Mouse (Mus musculus) midbrain, embryonic 11.5 days (tissue): ENCODE measurements at regions not wholly inside any gene's neighbourhood (a gene's known extent, or its start where the extent isn't known, plus 50 kb on each side); places are given as distances from the start of the nearest gene placed in this dataset.

Experiments
- ATAC-seq: fragments of 200-750 bp; cut with Nextera tagmentation; 2 replicates; pipeline ENCODE4 v1.8.0; 2017; ENCODE audit warnings: moderate TSS enrichment, moderate library complexity; ENCODE audit not compliant: low FRiP score
- DNase-seq: peaks from one replicate; pipeline ENCODE4 v3.0.0; 2015; ENCODE audit warnings: low spot score; ENCODE audit errors: missing footprints
- H3K27ac ChIP-seq: fragments of 300-500 bp; sonication (generic); 2 replicates; pipeline ENCODE4 v1.5.1; 2014; ENCODE audit warnings: low read depth, low read length
- H3K27me3 ChIP-seq: fragments of 300-500 bp; sonication (generic); 2 replicates; pipeline ENCODE4 v1.6.1; 2014; ENCODE audit warnings: mild to moderate bottlenecking, low read length, moderate library complexity, mixed read lengths; ENCODE audit not compliant: control insufficient read depth, insufficient read depth
- H3K36me3 ChIP-seq: fragments of 300-500 bp; sonication (generic); 2 replicates; pipeline ENCODE4 v1.6.1; 2014; ENCODE audit warnings: mild to moderate bottlenecking, low read length, moderate library complexity, mixed read lengths; ENCODE audit not compliant: control insufficient read depth, insufficient read depth
- H3K4me1 ChIP-seq: fragments of 300-500 bp; sonication (generic); 2 replicates; pipeline ENCODE4 v1.6.1; 2014; ENCODE audit warnings: low read length; ENCODE audit not compliant: control insufficient read depth, insufficient read depth
- H3K4me2 ChIP-seq: fragments of 300-500 bp; sonication (generic); 2 replicates; pipeline ENCODE4 v1.6.1; 2014; ENCODE audit warnings: mild to moderate bottlenecking, moderate library complexity
- H3K4me3 ChIP-seq: fragments of 300-500 bp; sonication (generic); 2 replicates; pipeline ENCODE4 v1.5.1; 2014; ENCODE audit warnings: low read depth, low read length
- H3K9ac ChIP-seq: fragments of 300-500 bp; sonication (generic); 2 replicates; pipeline ENCODE4 v1.6.1; 2014; ENCODE audit warnings: low read length
- H3K9me3 ChIP-seq: fragments of 300-500 bp; sonication (generic); 2 replicates; pipeline ENCODE4 v1.6.1; 2016; ENCODE audit warnings: low read length; ENCODE audit not compliant: control insufficient read depth
- WGBS: fragments of 180-500 bp; shearing (Covaris S2); extraction: QIAGEN DNeasy Blood & Tissue Kit; methylation state at CpG from one replicate; pipeline ENCODE4 v1.1.7; 2014; 5-methylcytosine and 5-hydroxymethylcytosine counted together

- Histone ChIP-seq H3K36me3 (no peaks in the 10 kb centered on the region), H3K9ac (no peak overlapping the region), H3K4me2 (no peak overlapping the region), H3K4me1 (no peaks in the 10 kb centered on the region), H3K4me3 (no peak overlapping the region), H3K27ac (no peak overlapping the region), H3K9me3 (no peaks in the 10 kb centered on the region), H3K27me3 (no peaks in the 10 kb centered on the region)
- WGBS = 82% methylated on average over 8 of the region's 8 CpGs
- DNase-seq (peak; percentile 53), ATAC-seq (no peak)
Observed at GRCm38 (mm10) chr4:95463082-95463825, 94.1 kb upstream of the Fggy start.

GRCm38 (mm10) chr4:95466647-95467046 is 90.7 kb upstream of the Fggy start:
- H3K27ac ChIP-seq = no peak overlapping the region
- H3K36me3 ChIP-seq = no peaks in the 10 kb centered on the region
- H3K4me1 ChIP-seq = no peaks in the 10 kb centered on the region
- no peaks in the 10 kb centered on the region for H3K9me3 ChIP-seq
- ATAC-seq = no peak
- no peak overlapping the region for H3K4me2 ChIP-seq
- H3K27me3 ChIP-seq = no peaks in the 10 kb centered on the region
- no peak overlapping the region for H3K9ac ChIP-seq
- no peak overlapping the region for H3K4me3 ChIP-seq
- WGBS = 70% methylated on average over 2 of the region's 2 CpGs
- DNase-seq = no peak

GRCm38 (mm10) chr4:95467526-95467925 is 89.8 kb upstream of the Fggy start:
- WGBS = 84% methylated on average over 2 of the region's 2 CpGs
- no peaks in the 10 kb centered on the region for H3K27me3 ChIP-seq
- no peaks in the 10 kb centered on the region for H3K36me3 ChIP-seq
- H3K27ac ChIP-seq = no peak overlapping the region
- H3K9ac ChIP-seq = no peak overlapping the region
- peak; percentile 79 for DNase-seq
- no peak overlapping the region for H3K4me2 ChIP-seq
- ATAC-seq = no peak
- H3K4me1 ChIP-seq = no peaks in the 10 kb centered on the region
- H3K9me3 ChIP-seq = no peaks in the 10 kb centered on the region
- H3K4me3 ChIP-seq = no peak overlapping the region

- 78% methylated on average over 5 of the region's 5 CpGs for WGBS
- no peak overlapping the region for H3K27ac ChIP-seq
- DNase-seq (peak; percentile 26), ATAC-seq (no peak)
- H3K4me1 ChIP-seq = no peaks in the 10 kb centered on the region
- no peaks in the 10 kb centered on the region for H3K27me3 ChIP-seq
- no peak overlapping the region for H3K4me2 ChIP-seq
- no peak overlapping the region for H3K4me3 ChIP-seq
- no peaks in the 10 kb centered on the region for H3K9me3 ChIP-seq
- no peak overlapping the region for H3K9ac ChIP-seq
- H3K36me3 ChIP-seq = no peaks in the 10 kb centered on the region
Observed at GRCm38 (mm10) chr4:95474726-95475406, 82.4 kb upstream of the Fggy start.

- H3K36me3 ChIP-seq = no peaks in the 10 kb centered on the region
- H3K27ac ChIP-seq = no peak overlapping the region
- H3K4me2 ChIP-seq = no peak overlapping the region
- H3K9me3 ChIP-seq = no peaks in the 10 kb centered on the region
- DNase-seq = peak; percentile 73
- H3K4me3 ChIP-seq = no peak overlapping the region
- WGBS = 77% methylated on average over 12 of the region's 12 CpGs
- H3K27me3 ChIP-seq = no peaks in the 10 kb centered on the region
- H3K9ac ChIP-seq = no peak overlapping the region
- ATAC-seq = no peak
- H3K4me1 ChIP-seq = no peaks in the 10 kb centered on the region
Observed at GRCm38 (mm10) chr4:95476071-95476724, 81.1 kb upstream of the Fggy start.

GRCm38 (mm10) chr4:95483571-95483970 is 73.7 kb upstream of the Fggy start:
- Histone ChIP-seq H3K9ac (no peak overlapping the region), H3K9me3 (no peaks in the 10 kb centered on the region), H3K4me1 (no peaks in the 10 kb centered on the region), H3K4me3 (no peak overlapping the region), H3K27me3 (no peaks in the 10 kb centered on the region), H3K36me3 (no peaks in the 10 kb centered on the region), H3K27ac (no peak overlapping the region), H3K4me2 (no peak overlapping the region)
- 77% methylated on average over 6 of the region's 6 CpGs for WGBS
- DNase-seq (peak; percentile 68), ATAC-seq (no peak)

GRCm38 (mm10) chr4:95487323-95487722 is 70.0 kb upstream of the Fggy start:
- 91% methylated on average over 7 of the region's 7 CpGs for WGBS
- H3K36me3 ChIP-seq = no peaks in the 10 kb centered on the region
- H3K4me3 ChIP-seq = no peak overlapping the region
- H3K4me1 ChIP-seq = no peaks in the 10 kb centered on the region
- no peaks in the 10 kb centered on the region for H3K9me3 ChIP-seq
- no peaks in the 10 kb centered on the region for H3K27me3 ChIP-seq
- H3K27ac ChIP-seq = no peak overlapping the region
- ATAC-seq (no peak), DNase-seq (peak; percentile 59)
- no peak overlapping the region for H3K4me2 ChIP-seq
- no peak overlapping the region for H3K9ac ChIP-seq

GRCm38 (mm10) chr4:95487969-95488368 is 69.3 kb upstream of the Fggy start:
- Histone ChIP-seq H3K4me1 (no peaks in the 10 kb centered on the region), H3K9ac (no peak overlapping the region), H3K4me3 (no peak overlapping the region), H3K27ac (no peak overlapping the region), H3K36me3 (no peaks in the 10 kb centered on the region), H3K27me3 (no peaks in the 10 kb centered on the region), H3K4me2 (no peak overlapping the region), H3K9me3 (no peaks in the 10 kb centered on the region)
- 88% methylated on average over 1 of the region's 1 CpGs for WGBS
- DNase-seq = peak; percentile 10
- ATAC-seq = no peak

GRCm38 (mm10) chr4:95489059-95489458 is 68.2 kb upstream of the Fggy start:
- WGBS = 75% methylated on average over 2 of the region's 2 CpGs
- no peak for DNase-seq
- no peaks in the 10 kb centered on the region for H3K9me3 ChIP-seq

More at GRCm38 (mm10) chr4:95489059-95489458, 68.2 kb upstream of the Fggy start:
- no peaks in the 10 kb centered on the region for H3K36me3 ChIP-seq
- H3K4me1 ChIP-seq = no peaks in the 10 kb centered on the region
- H3K4me2 ChIP-seq = no peak overlapping the region
- H3K27ac ChIP-seq = no peak overlapping the region
- H3K9ac ChIP-seq = no peak overlapping the region
- ATAC-seq = no peak
- H3K27me3 ChIP-seq = no peaks in the 10 kb centered on the region
- H3K4me3 ChIP-seq = no peak overlapping the region
